Mouse (Mus musculus): Measurements from ENCODE around the gene Mrgpra2b. TPM values are rescaled to one million over a fixed set of nuclear protein-coding genes. Genes with fewer than 3 reads are reported as not detected.

Gene Mrgpra2b
- polyA plus RNA-seq, 1 experiment from 2014 or later, result not detected

Other genes starting within 250 kb of the Mrgpra2b start
- not detected in 2 replicates for gene Mrgpra1, start 174.6 kb downstream of the Mrgpra2b start, polyA plus RNA-seq (2016; fragmentation: Nextera tagmentation; extraction: Ambion mirVana)
- gene Mrgpra2a, start 76.7 kb downstream of the Mrgpra2b start, polyA plus RNA-seq (2016; fragmentation: Nextera tagmentation; extraction: Ambion mirVana), result not detected in 2 replicates
- not detected in 2 replicates for gene Mrgpra3, start 72.5 kb upstream of the Mrgpra2b start, polyA plus RNA-seq (2016; fragmentation: Nextera tagmentation; extraction: Ambion mirVana)

Data from heart, embryonic 10.5 days (tissue).